Mouse (Mus musculus): Measurements from ENCODE around the gene Rtkn2. TPM values are rescaled to one million over a fixed set of nuclear protein-coding genes. Genes with fewer than 3 reads are reported as not detected.

Gene Rtkn2
- polyA plus RNA-seq, 1 experiment from 2014 or later: 5.2 TPM

DNA sequence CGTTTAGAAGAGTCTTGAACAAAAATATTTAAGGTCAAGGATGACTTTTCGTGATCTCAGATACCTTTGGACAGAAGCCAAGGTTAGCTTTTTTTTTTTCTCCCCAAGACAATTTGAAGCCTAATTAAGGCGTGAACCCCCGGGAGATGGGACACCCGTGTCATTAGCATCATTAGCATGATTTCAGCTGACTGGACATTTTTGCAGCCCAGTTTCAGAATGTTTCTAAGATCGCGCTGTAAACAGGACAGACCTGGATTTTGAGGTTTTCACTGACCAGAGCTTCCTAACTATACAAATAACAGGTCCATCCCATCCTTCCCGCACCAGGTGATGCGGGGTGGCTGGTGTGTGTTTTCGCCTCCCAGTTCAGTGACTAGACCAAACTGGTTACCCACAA, 19.8 kb downstream of the Rtkn2 start:
- H3K36me3 ChIP-seq: no peaks in the 10 kb centered on the region
- 86% methylated on average over 10 of the region's 10 CpGs for WGBS

GRCm38 (mm10) chr10:68001456-68001855, 22.1 kb downstream of the Rtkn2 start:
- no peak overlapping the region for H3K9ac ChIP-seq
- no peaks in the 10 kb centered on the region for H3K27me3 ChIP-seq (replicated peaks)
- H3K4me3 ChIP-seq (replicated peaks): no peak overlapping the region
- no peak overlapping the region for H3K27ac ChIP-seq
- ATAC-seq (ENCODE audit: insufficient read depth, low FRiP score, low read depth): no peak
- no peak overlapping the region for H3K4me2 ChIP-seq
- H3K9me3 ChIP-seq: no peaks in the 10 kb centered on the region
- no peaks in the 10 kb centered on the region for H3K36me3 ChIP-seq
- WGBS: 92% methylated on average over 6 of the region's 6 CpGs
- no peaks in the 10 kb centered on the region for H3K4me1 ChIP-seq

More for the DNA sequence above, 19.8 kb downstream of the Rtkn2 start:
- H3K4me3 ChIP-seq (replicated peaks): no peak overlapping the region
- no peak for ATAC-seq (ENCODE audit: insufficient read depth, low FRiP score, low read depth)
- no peak overlapping the region for H3K4me2 ChIP-seq
- no peaks in the 10 kb centered on the region for H3K27me3 ChIP-seq (replicated peaks)
- H3K9me3 ChIP-seq: no peaks in the 10 kb centered on the region
- H3K9ac ChIP-seq: no peak overlapping the region
- no peaks in the 10 kb centered on the region for H3K4me1 ChIP-seq
- no peak overlapping the region for H3K27ac ChIP-seq

DNA sequence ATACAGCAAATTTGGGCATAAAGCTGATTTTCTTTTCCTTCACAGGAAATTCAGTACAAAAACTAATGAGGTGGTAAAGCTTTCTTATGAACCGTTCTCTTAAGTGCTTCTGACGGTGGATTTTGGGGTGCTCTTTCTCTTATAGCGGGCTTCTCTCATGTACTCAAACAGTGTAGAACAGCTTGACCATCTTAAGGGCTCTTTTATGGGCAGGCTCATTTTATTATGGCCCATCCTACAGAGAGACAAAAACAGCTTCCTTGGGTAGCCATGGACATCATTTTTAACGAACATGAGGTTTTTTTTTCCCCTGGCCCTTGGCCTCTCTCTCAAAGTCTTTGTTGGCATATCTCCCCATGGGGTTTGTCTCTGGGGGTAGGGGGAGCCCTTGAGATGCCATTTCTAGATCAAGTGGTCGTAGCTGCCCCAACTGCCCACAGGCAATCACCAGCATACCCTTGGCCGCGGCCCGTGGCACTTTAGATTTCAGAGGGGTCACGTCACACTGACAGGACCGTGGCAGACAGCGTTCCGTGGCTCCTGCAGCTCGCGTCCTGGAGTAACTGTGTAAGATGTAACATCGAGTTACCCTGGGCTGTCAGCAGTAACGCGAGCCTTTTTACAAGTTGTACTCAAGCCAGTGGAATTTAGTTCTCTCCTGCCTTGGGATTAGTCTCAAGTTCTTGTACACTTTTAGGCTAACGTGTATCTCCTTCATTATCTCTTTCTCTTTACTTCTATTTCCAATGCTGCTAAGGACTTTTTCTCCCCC, 24.5 kb downstream of the Rtkn2 start:
- Histone ChIP-seq H3K4me2 (no peak overlapping the region), H3K9me3 (no peaks in the 10 kb centered on the region), H3K4me3 (replicated peaks) (no peak overlapping the region), H3K27ac (peak overlapping the region; percentile 64; the same call in 1 of the 2 replicates), H3K27me3 (replicated peaks) (no peaks in the 10 kb centered on the region), H3K4me1 (no peaks in the 10 kb centered on the region), H3K9ac (no peak overlapping the region), H3K36me3 (no peaks in the 10 kb centered on the region)
- no peak for ATAC-seq (ENCODE audit: insufficient read depth, low FRiP score, low read depth)
- WGBS: 73% methylated on average over 18 of the region's 18 CpGs

DNA sequence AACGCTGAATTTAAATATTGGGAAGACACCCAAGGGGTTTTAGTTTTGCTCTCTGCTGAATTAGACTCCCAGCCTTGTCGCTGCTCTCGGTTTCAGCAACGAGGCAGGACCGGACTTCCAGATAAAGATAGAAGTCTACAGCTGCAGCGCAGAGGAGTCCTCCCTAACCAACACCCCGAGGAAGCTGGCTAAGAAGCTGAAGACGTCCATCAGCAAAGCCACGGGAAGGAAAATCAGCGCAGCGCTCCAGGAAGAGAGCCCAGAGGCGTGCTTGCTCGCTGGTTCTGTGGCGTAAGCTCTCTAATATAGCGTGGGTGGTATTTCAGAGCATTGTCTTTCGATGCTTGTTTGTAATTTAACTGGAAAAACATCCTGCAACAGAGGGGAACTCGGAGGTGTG, 26.0 kb downstream of the Rtkn2 start:
- H3K9ac ChIP-seq: no peak overlapping the region
- H3K27ac ChIP-seq: no peak overlapping the region
- WGBS: 82% methylated on average over 17 of the region's 17 CpGs
- H3K4me1 ChIP-seq: no peaks in the 10 kb centered on the region
- ATAC-seq (ENCODE audit: insufficient read depth, low FRiP score, low read depth): no peak
- no peaks in the 10 kb centered on the region for H3K9me3 ChIP-seq
- H3K36me3 ChIP-seq: no peaks in the 10 kb centered on the region
- no peaks in the 10 kb centered on the region for H3K27me3 ChIP-seq (replicated peaks)
- no peak overlapping the region for H3K4me3 ChIP-seq (replicated peaks)
- H3K4me2 ChIP-seq: no peak overlapping the region

DNA sequence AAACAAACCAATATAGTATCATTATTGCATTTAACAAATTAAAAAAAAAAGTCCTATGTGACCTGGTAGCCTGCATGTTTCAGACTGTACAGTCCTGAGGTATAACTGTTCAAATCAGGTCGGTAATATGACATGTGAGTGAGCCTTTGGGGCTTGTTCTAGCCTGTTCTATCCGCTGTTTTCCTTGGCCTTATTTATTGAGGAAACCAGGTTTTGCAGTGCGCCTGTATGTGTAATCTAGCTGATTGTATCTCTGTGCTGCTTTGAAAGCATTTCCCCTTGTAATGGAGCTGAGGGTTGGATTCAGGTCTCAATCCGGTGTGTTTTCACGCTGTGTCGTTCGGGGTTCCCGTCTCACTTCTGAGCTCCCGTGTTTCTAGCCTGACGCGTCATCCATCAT, 27.1 kb downstream of the Rtkn2 start:
- H3K27ac ChIP-seq: no peak overlapping the region
- H3K4me2 ChIP-seq: no peak overlapping the region
- no peak overlapping the region for H3K4me3 ChIP-seq (replicated peaks)
- 90% methylated on average over 11 of the region's 11 CpGs for WGBS
- no peaks in the 10 kb centered on the region for H3K36me3 ChIP-seq
- no peaks in the 10 kb centered on the region for H3K27me3 ChIP-seq (replicated peaks)
- no peaks in the 10 kb centered on the region for H3K9me3 ChIP-seq
- H3K4me1 ChIP-seq: no peaks in the 10 kb centered on the region
- ATAC-seq (ENCODE audit: insufficient read depth, low FRiP score, low read depth): no peak
- no peak overlapping the region for H3K9ac ChIP-seq

DNA sequence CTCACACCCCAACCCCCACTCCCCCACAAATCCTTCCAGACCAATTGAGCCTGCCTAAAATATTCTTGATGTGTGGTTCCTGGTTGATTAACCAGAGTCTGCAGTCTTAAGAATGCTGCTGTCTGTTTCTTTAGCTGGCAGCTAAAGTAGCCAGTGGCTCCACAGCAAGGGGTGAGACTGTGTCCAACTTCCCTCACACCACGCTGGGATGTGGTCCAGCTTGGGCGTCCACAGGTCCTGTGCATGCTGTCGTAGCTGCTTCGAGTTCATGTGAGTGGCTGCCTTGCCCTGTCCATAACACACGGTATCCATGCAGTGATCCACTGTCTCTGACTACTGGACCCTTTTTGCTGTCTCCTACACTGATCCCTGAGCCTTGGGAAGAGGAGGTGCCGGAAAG, 27.7 kb downstream of the Rtkn2 start:
- Histone ChIP-seq H3K36me3 (no peaks in the 10 kb centered on the region), H3K4me2 (no peak overlapping the region), H3K9ac (no peak overlapping the region), H3K4me3 (replicated peaks) (no peak overlapping the region), H3K27ac (no peak overlapping the region), H3K9me3 (no peaks in the 10 kb centered on the region), H3K27me3 (replicated peaks) (no peaks in the 10 kb centered on the region), H3K4me1 (no peaks in the 10 kb centered on the region)
- no peak for ATAC-seq (ENCODE audit: insufficient read depth, low FRiP score, low read depth)
- 96% methylated on average over 6 of the region's 6 CpGs for WGBS

DNA sequence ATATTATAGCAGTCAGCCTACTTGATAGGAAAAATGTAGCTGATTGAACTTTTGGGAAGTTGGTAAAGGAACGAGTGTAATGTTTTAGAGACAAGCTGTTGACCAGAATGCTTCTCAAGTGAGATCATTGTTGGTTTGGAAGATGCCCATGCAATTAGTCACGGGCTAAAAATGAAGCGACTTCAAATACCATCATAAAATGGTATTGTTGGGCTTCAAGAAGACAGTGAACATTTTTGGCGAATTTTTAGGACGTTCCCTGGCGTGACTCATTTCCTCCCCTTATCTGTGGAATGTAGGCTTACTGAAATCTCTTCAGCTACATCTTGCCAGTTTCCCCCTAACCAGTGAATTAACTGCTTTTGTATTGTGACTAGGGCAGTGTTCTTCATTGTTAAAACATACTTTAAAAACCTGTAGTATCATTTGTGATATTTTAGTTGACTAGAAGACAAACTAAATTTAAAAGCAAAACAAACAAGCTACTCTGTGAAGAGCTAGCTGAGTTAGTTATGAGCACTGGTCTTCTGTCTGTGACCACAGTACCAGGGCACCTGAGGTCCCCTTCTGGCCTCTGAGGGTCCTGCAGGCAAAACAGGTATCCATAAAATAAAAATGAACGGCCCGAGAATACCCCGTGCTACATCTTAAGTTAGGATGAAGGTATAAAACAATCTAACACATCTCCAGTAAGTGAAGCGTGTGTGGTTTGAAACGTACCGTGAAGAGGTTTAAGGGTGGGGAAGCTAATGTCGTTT, 29.0 kb downstream of the Rtkn2 start:
- Histone ChIP-seq H3K4me3 (replicated peaks) (no peak overlapping the region), H3K36me3 (no peaks in the 10 kb centered on the region), H3K27ac (no peak overlapping the region), H3K4me1 (no peaks in the 10 kb centered on the region), H3K4me2 (no peak overlapping the region), H3K9ac (no peak overlapping the region), H3K27me3 (replicated peaks) (no peaks in the 10 kb centered on the region), H3K9me3 (no peaks in the 10 kb centered on the region)
- WGBS: 73% methylated on average over 13 of the region's 13 CpGs
- no peak for ATAC-seq (ENCODE audit: insufficient read depth, low FRiP score, low read depth)

GRCm38 (mm10) chr10:68009301-68009700, 29.9 kb downstream of the Rtkn2 start:
- no peak overlapping the region for H3K4me3 ChIP-seq (replicated peaks)
- H3K4me2 ChIP-seq: no peak overlapping the region
- no peaks in the 10 kb centered on the region for H3K9me3 ChIP-seq
- WGBS: 87% methylated on average over 9 of the region's 9 CpGs
- H3K27me3 ChIP-seq (replicated peaks): no peaks in the 10 kb centered on the region
- no peak overlapping the region for H3K9ac ChIP-seq
- no peak for ATAC-seq (ENCODE audit: insufficient read depth, low FRiP score, low read depth)
- no peaks in the 10 kb centered on the region for H3K36me3 ChIP-seq
- no peaks in the 10 kb centered on the region for H3K4me1 ChIP-seq
- H3K27ac ChIP-seq: no peak overlapping the region

GRCm38 (mm10) chr10:68009867-68010266, 30.5 kb downstream of the Rtkn2 start:
- ATAC-seq (ENCODE audit: insufficient read depth, low FRiP score, low read depth): no peak
- Histone ChIP-seq H3K9me3 (no peaks in the 10 kb centered on the region), H3K27me3 (replicated peaks) (no peaks in the 10 kb centered on the region), H3K4me1 (no peaks in the 10 kb centered on the region), H3K4me2 (no peak overlapping the region), H3K27ac (no peak overlapping the region), H3K36me3 (no peaks in the 10 kb centered on the region), H3K9ac (no peak overlapping the region), H3K4me3 (replicated peaks) (no peak overlapping the region)
- WGBS: 91% methylated on average over 7 of the region's 7 CpGs

- WGBS: 91% methylated on average over 2 of the region's 2 CpGs
- Histone ChIP-seq H3K4me2 (no peak overlapping the region), H3K9ac (no peak overlapping the region), H3K4me3 (replicated peaks) (no peak overlapping the region), H3K36me3 (no peaks in the 10 kb centered on the region), H3K27me3 (replicated peaks) (no peaks in the 10 kb centered on the region), H3K9me3 (no peaks in the 10 kb centered on the region), H3K4me1 (no peaks in the 10 kb centered on the region), H3K27ac (no peak overlapping the region)
- no peak for ATAC-seq (ENCODE audit: insufficient read depth, low FRiP score, low read depth)
These were observed 33.8 kb downstream of the Rtkn2 start for GRCm38 (mm10) chr10:68013137-68013536.

DNA sequence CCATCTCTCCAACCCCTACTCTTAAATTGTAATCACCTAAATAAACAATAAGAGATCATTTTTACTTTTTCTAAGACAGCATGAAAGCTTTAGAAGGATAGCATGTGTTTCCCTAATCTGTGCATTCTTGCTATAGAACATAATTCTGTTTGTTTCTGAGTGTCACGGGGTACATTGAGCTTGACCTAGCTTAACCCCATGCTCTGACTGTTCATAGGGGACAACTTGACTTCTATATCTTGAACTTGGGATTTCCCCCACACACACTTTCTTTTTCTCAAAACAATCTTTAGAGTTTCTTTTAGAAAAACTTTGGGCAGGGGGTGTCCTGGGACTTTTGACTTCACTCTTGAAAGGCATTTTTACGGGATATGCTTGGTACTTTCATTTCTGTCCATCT, 41.4 kb downstream of the Rtkn2 start:
- WGBS: 86% methylated on average over 2 of the region's 2 CpGs
- ATAC-seq (ENCODE audit: insufficient read depth, low FRiP score, low read depth): no peak
- Histone ChIP-seq H3K4me1 (no peaks in the 10 kb centered on the region), H3K4me3 (replicated peaks) (no peak overlapping the region), H3K27ac (no peak overlapping the region), H3K36me3 (no peaks in the 10 kb centered on the region), H3K4me2 (no peak overlapping the region), H3K27me3 (replicated peaks) (no peaks in the 10 kb centered on the region), H3K9ac (no peak overlapping the region), H3K9me3 (no peaks in the 10 kb centered on the region)

GRCm38 (mm10) chr10:68025660-68026059, 46.3 kb downstream of the Rtkn2 start:
- H3K4me2 ChIP-seq: no peak overlapping the region
- H3K4me3 ChIP-seq (replicated peaks): no peak overlapping the region
- no peaks in the 10 kb centered on the region for H3K27me3 ChIP-seq (replicated peaks)
- ATAC-seq (ENCODE audit: insufficient read depth, low FRiP score, low read depth): no peak
- WGBS: 75% methylated on average over 3 of the region's 3 CpGs
- no peaks in the 10 kb centered on the region for H3K4me1 ChIP-seq
- H3K27ac ChIP-seq: no peak overlapping the region
- H3K9ac ChIP-seq: no peak overlapping the region
- no peaks in the 10 kb centered on the region for H3K9me3 ChIP-seq
- no peaks in the 10 kb centered on the region for H3K36me3 ChIP-seq
